Mouse (Mus musculus): ENCODE measurements around the gene Zc3h8.

The Zc3h8 gene

GRCm38 (mm10) chr2:128890661-128891335 is 53.1 kb downstream of the Zc3h8 start:
- no peak for DNase-seq (ENCODE audit: low spot score in 2 of 2)

- no peak for DNase-seq (ENCODE audit: low spot score in 2 of 2)
Observed at GRCm38 (mm10) chr2:128887866-128888550, 55.9 kb downstream of the Zc3h8 start.

GRCm38 (mm10) chr2:128885225-128885811 is 58.6 kb downstream of the Zc3h8 start:
- no peak for DNase-seq (ENCODE audit: low spot score in 2 of 2)

- no peak for DNase-seq (ENCODE audit: low spot score in 2 of 2)
Observed at GRCm38 (mm10) chr2:128881236-128881635, 62.6 kb downstream of the Zc3h8 start.

Measured in frontal cortex, postnatal 10 days (tissue).